Mouse (Mus musculus): ENCODE data around the gene Afap1. TPM values are rescaled to one million over a fixed set of nuclear protein-coding genes. Genes with fewer than 3 reads are reported as not detected.

Gene Afap1
- total and polyA plus RNA-seq, 3 experiments, result 0.03 to 0.04 TPM; not detected in 1

- TF ChIP-seq SIN3A (IDR thresholded peaks at IDR 0.05; ENCODE audit: low read length), result no peak
Measured at GRCm38 (mm10) chr5:36040398-36041235, 147.5 kb downstream of the Afap1 start (continued).

GRCm38 (mm10) chr5:36041236-36041562, 148.1 kb downstream of the Afap1 start:
- Histone ChIP-seq H3K27ac (ENCODE audit: control insufficient read depth, low read depth, low read length) (no peak overlapping the region), H3K9ac (ENCODE audit: control insufficient read depth, low read depth, low read length, poor library complexity, severe bottlenecking) (no peak overlapping the region), H3K79me2 (ENCODE audit: control insufficient read depth, insufficient read depth, low read length, poor library complexity) (no peaks in the 10 kb centered on the region), H3K36me3 (ENCODE audit: control insufficient read depth in 1 of 2, insufficient read depth in 2 of 2, low read length in 2 of 2) (no peaks in the 10 kb centered on the region), H3K4me3 (ENCODE audit: control insufficient read depth in 1 of 2, insufficient read depth in 1 of 2, low read depth in 2 of 2, low read length in 2 of 2) (no peak overlapping the region), H3K9me3 (replicated peaks; ENCODE audit: insufficient read depth, low read length) (no peaks in the 10 kb centered on the region), H3K4me1 (ENCODE audit: control insufficient read depth in 1 of 2, insufficient read depth in 2 of 2, low read length in 2 of 2) (no peaks in the 10 kb centered on the region), H3K27me3 (ENCODE audit: control insufficient read depth in 1 of 2, insufficient read depth in 2 of 2, low read length in 2 of 2) (no peaks in the 10 kb centered on the region)
- DNase-seq (ENCODE audit: low read depth, low spot score), result no peak
- no peak for TF ChIP-seq RCOR1 (IDR thresholded peaks at IDR 0.05; ENCODE audit: low read depth, low read length)
- no peak for TF ChIP-seq ZMIZ1 (IDR thresholded peaks at IDR 0.05; ENCODE audit: low read depth, low read length)
- no peak for TF ChIP-seq ETS1 (IDR thresholded peaks at IDR 0.05; ENCODE audit: low read depth, low read length)
- TF ChIP-seq CHD2 (IDR thresholded peaks at IDR 0.05; ENCODE audit: low read length), result no peak
- TF ChIP-seq ZNF384 (IDR thresholded peaks at IDR 0.05; ENCODE audit: low read depth, low read length), result no peak
- no peak for TF ChIP-seq POLR2AphosphoS5 (IDR thresholded peaks at IDR 0.05; ENCODE audit: borderline replicate concordance, low read depth, low read length)
- TF ChIP-seq SMC3 (IDR thresholded peaks at IDR 0.05; ENCODE audit: low read depth, low read length), result no peak
- no peak for TF ChIP-seq MAFK (IDR thresholded peaks at IDR 0.05; ENCODE audit: borderline replicate concordance, low read depth, low read length)
- TF ChIP-seq ELF1 (IDR thresholded peaks at IDR 0.05; ENCODE audit: low read depth, low read length), result no peak
- no peak for TF ChIP-seq CTCF (IDR thresholded peaks at IDR 0.05 in 2 of 3, conservative IDR thresholded peaks at IDR 0.05 in 1 of 3; ENCODE audit: control insufficient read depth in 1 of 3, insufficient read depth in 1 of 3, low read depth in 2 of 3, low read length in 3 of 3, poor library complexity in 1 of 3, severe bottlenecking in 1 of 3)
- TF ChIP-seq NELFE (IDR thresholded peaks at IDR 0.05; ENCODE audit: low read depth, low read length), result no peak
- TF ChIP-seq TBP (IDR thresholded peaks at IDR 0.05; ENCODE audit: low read depth, low read length), result no peak
- TF ChIP-seq TCF12 (IDR thresholded peaks at IDR 0.05; ENCODE audit: low read depth, low read length), result no peak
- TF ChIP-seq POLR2A (IDR thresholded peaks at IDR 0.05; ENCODE audit: control insufficient read depth in 1 of 2, insufficient read depth in 1 of 2, low read depth in 1 of 2, low read length in 2 of 2, poor library complexity in 1 of 2), result no peak
- TF ChIP-seq BHLHE40 (IDR thresholded peaks at IDR 0.05; ENCODE audit: borderline replicate concordance, low read depth, low read length), result no peak
- TF ChIP-seq POLR2AphosphoS2 (IDR thresholded peaks at IDR 0.05; ENCODE audit: low read length), result no peak
- TF ChIP-seq SIN3A (IDR thresholded peaks at IDR 0.05; ENCODE audit: low read length), result no peak

GRCm38 (mm10) chr5:36041756-36042155, 148.6 kb downstream of the Afap1 start:
- no peaks in the 10 kb centered on the region for H3K79me2 ChIP-seq (ENCODE audit: control insufficient read depth, insufficient read depth, low read length, poor library complexity)
- H3K4me3 ChIP-seq (ENCODE audit: control insufficient read depth in 1 of 2, insufficient read depth in 1 of 2, low read depth in 2 of 2, low read length in 2 of 2), result no peak overlapping the region
- H3K9ac ChIP-seq (ENCODE audit: control insufficient read depth, low read depth, low read length, poor library complexity, severe bottlenecking), result no peak overlapping the region
- TF ChIP-seq CHD2 (IDR thresholded peaks at IDR 0.05; ENCODE audit: low read length) (no peak), TAL1 (IDR thresholded peaks at IDR 0.05; ENCODE audit: low read length) (no peak)
- H3K9me3 ChIP-seq (replicated peaks; ENCODE audit: insufficient read depth, low read length), result no peaks in the 10 kb centered on the region
- H3K4me1 ChIP-seq (ENCODE audit: control insufficient read depth in 1 of 2, insufficient read depth in 2 of 2, low read length in 2 of 2), result no peaks in the 10 kb centered on the region
- no peaks in the 10 kb centered on the region for H3K36me3 ChIP-seq (ENCODE audit: control insufficient read depth in 1 of 2, insufficient read depth in 2 of 2, low read length in 2 of 2)
- H3K27me3 ChIP-seq (ENCODE audit: control insufficient read depth in 1 of 2, insufficient read depth in 2 of 2, low read length in 2 of 2), result no peaks in the 10 kb centered on the region
- DNase-seq (ENCODE audit: low read depth, low spot score), result no peak
- H3K27ac ChIP-seq (ENCODE audit: control insufficient read depth, low read depth, low read length), result no peak overlapping the region
